Mouse (Mus musculus) neural tube, embryonic 15.5 days (tissue): Measurements from ENCODE around the gene Plekhm1. TPM values are rescaled to one million over a fixed set of nuclear protein-coding genes. Genes with fewer than 3 reads are reported as not detected.

Experiments
- ATAC-seq: fragments of 200-750 bp; cut with Nextera tagmentation; 2 replicates; pipeline ENCODE4 v1.8.0; 2017; ENCODE audit warnings: mild to moderate bottlenecking, moderate TSS enrichment, moderate library complexity; ENCODE audit not compliant: low FRiP score
- H3K27ac ChIP-seq: fragments of 300-500 bp; sonication (generic); replicated peaks from 2 replicates; pipeline ENCODE4 v1.5.1; 2015; ENCODE audit warnings: mild to moderate bottlenecking, inconsistent platforms
- H3K27me3 ChIP-seq: fragments of 300-500 bp; sonication (generic); replicated peaks from 2 replicates; pipeline ENCODE4 v1.6.1; 2015; ENCODE audit warnings: inconsistent platforms
- H3K36me3 ChIP-seq: fragments of 300-500 bp; sonication (generic); 2 replicates; pipeline ENCODE4 v1.6.1; 2015; ENCODE audit warnings: inconsistent platforms
- H3K4me1 ChIP-seq: fragments of 300-500 bp; sonication (generic); 2 replicates; pipeline ENCODE4 v1.6.1; 2015; ENCODE audit warnings: inconsistent platforms
- H3K4me2 ChIP-seq: fragments of 300-500 bp; sonication (generic); 2 replicates; pipeline ENCODE4 v1.6.1; 2015; ENCODE audit warnings: inconsistent platforms, mild to moderate bottlenecking, moderate library complexity
- H3K4me3 ChIP-seq: fragments of 300-500 bp; sonication (generic); replicated peaks from 2 replicates; pipeline ENCODE4 v1.5.1; 2015; ENCODE audit warnings: mild to moderate bottlenecking, inconsistent platforms
- H3K9ac ChIP-seq: fragments of 300-500 bp; sonication (generic); replicated peaks from 2 replicates; pipeline ENCODE4 v1.6.1; 2015; ENCODE audit warnings: mild to moderate bottlenecking, inconsistent platforms
- H3K9me3 ChIP-seq: fragments of 300-500 bp; sonication (generic); replicated peaks from 2 replicates; pipeline ENCODE4 v1.6.1; 2016; ENCODE audit warnings: inconsistent platforms
- WGBS: fragments of 180-500 bp; shearing (Covaris S2); methylation state at CpG from one replicate; pipeline ENCODE4 v1.1.7; 2015; ENCODE audit warnings: mixed read lengths; 5-methylcytosine and 5-hydroxymethylcytosine counted together
- polyA plus RNA-seq: library from polyadenylated mRNA; unstranded; fragments of >200 nt; fragmentation: Nextera tagmentation; extraction: Ambion mirVana; gene quantifications from 2 replicates; pipeline ENCODE4 v1.2.1, GENCODE M21; 2015

Plekhm1 gene
- polyA plus RNA-seq, 1 experiment from 2014 or later: 8.9 TPM

GRCm38 (mm10) chr11:103359122-103359521 is 53.4 kb downstream of the Plekhm1 start:
- Histone ChIP-seq H3K9me3 (no peaks in the 10 kb centered on the region), H3K4me2 (peak overlapping the region; percentile 64), H3K27me3 (peaks cover 84% of the 10 kb centered on the region), H3K36me3 (no peaks in the 10 kb centered on the region), H3K4me3 (0 out of 2 replicates have a peak overlapping the region, but pooled peaks have one; percentile 13), H3K4me1 (peaks cover 57% of the 10 kb centered on the region), H3K27ac (no peak overlapping the region), H3K9ac (no peak overlapping the region)
- WGBS: under 1% methylated on average over 22 of the region's 22 CpGs
- peak; percentile 33; the same call in 1 of the 2 replicates for ATAC-seq

- no peaks in the 10 kb centered on the region for H3K9me3 ChIP-seq
- H3K4me2 ChIP-seq: no peak overlapping the region; the same call in 1 of the 2 replicates
- H3K9ac ChIP-seq: no peak overlapping the region
- H3K27ac ChIP-seq: no peak overlapping the region
- H3K4me3 ChIP-seq: no peak overlapping the region
- WGBS: 79% methylated on average over 4 of the region's 4 CpGs
- peaks cover 52% of the 10 kb centered on the region for H3K4me1 ChIP-seq
- no peak for ATAC-seq
- H3K27me3 ChIP-seq: peaks cover 76% of the 10 kb centered on the region
- H3K36me3 ChIP-seq: no peaks in the 10 kb centered on the region
Measured at GRCm38 (mm10) chr11:103358316-103358715, 54.2 kb downstream of the Plekhm1 start.

- no peak for ATAC-seq
- WGBS: 97% methylated on average over 10 of the region's 10 CpGs
- Histone ChIP-seq H3K4me2 (no peak overlapping the region), H3K27me3 (peaks cover 69% of the 10 kb centered on the region), H3K9me3 (no peaks in the 10 kb centered on the region), H3K36me3 (no peaks in the 10 kb centered on the region), H3K4me3 (no peak overlapping the region), H3K27ac (no peak overlapping the region), H3K4me1 (peaks cover 46% of the 10 kb centered on the region), H3K9ac (no peak overlapping the region)
Measured at GRCm38 (mm10) chr11:103357710-103358109, 54.8 kb downstream of the Plekhm1 start.

- 85% methylated on average over 16 of the region's 16 CpGs for WGBS
- peaks cover 40% of the 10 kb centered on the region for H3K4me1 ChIP-seq
- no peaks in the 10 kb centered on the region for H3K9me3 ChIP-seq
- no peak for ATAC-seq
- H3K4me3 ChIP-seq: no peak overlapping the region
- no peak overlapping the region for H3K27ac ChIP-seq
- peaks cover 63% of the 10 kb centered on the region for H3K27me3 ChIP-seq
- H3K36me3 ChIP-seq: no peaks in the 10 kb centered on the region
- H3K9ac ChIP-seq: no peak overlapping the region
- no peak overlapping the region for H3K4me2 ChIP-seq
Measured at GRCm38 (mm10) chr11:103356938-103357670, 55.4 kb downstream of the Plekhm1 start.

GRCm38 (mm10) chr11:103356032-103356571 is 56.4 kb downstream of the Plekhm1 start:
- no peak overlapping the region for H3K9ac ChIP-seq
- H3K27me3 ChIP-seq: peaks cover 53% of the 10 kb centered on the region
- 31% methylated on average over 11 of the region's 11 CpGs for WGBS

GRCm38 (mm10) chr11:103355251-103355650 is 57.2 kb downstream of the Plekhm1 start:
- ATAC-seq: no peak
- Histone ChIP-seq H3K4me1 (peaks cover 23% of the 10 kb centered on the region), H3K9me3 (no peaks in the 10 kb centered on the region), H3K9ac (no peak overlapping the region), H3K27me3 (peaks cover 45% of the 10 kb centered on the region), H3K36me3 (no peaks in the 10 kb centered on the region), H3K27ac (no peak overlapping the region), H3K4me3 (no peak overlapping the region), H3K4me2 (no peak overlapping the region; the same call in 1 of the 2 replicates)
- 31% methylated on average over 11 of the region's 11 CpGs for WGBS

More at GRCm38 (mm10) chr11:103356032-103356571, 56.4 kb downstream of the Plekhm1 start:
- Histone ChIP-seq H3K4me2 (no peak overlapping the region), H3K4me1 (peaks cover 31% of the 10 kb centered on the region), H3K9me3 (no peaks in the 10 kb centered on the region), H3K27ac (no peak overlapping the region), H3K36me3 (no peaks in the 10 kb centered on the region), H3K4me3 (no peak overlapping the region)
- no peak for ATAC-seq

GRCm38 (mm10) chr11:103354033-103354432 is 58.5 kb downstream of the Plekhm1 start:
- Histone ChIP-seq H3K4me3 (no peak overlapping the region), H3K4me1 (peaks cover 12% of the 10 kb centered on the region), H3K9ac (no peak overlapping the region), H3K27ac (no peak overlapping the region), H3K4me2 (no peak overlapping the region), H3K36me3 (no peaks in the 10 kb centered on the region), H3K27me3 (peaks cover 34% of the 10 kb centered on the region), H3K9me3 (no peaks in the 10 kb centered on the region)
- WGBS: 86% methylated on average over 3 of the region's 3 CpGs
- ATAC-seq: no peak

GRCm38 (mm10) chr11:103352239-103352814 is 60.2 kb downstream of the Plekhm1 start:
- Histone ChIP-seq H3K36me3 (no peaks in the 10 kb centered on the region), H3K27me3 (peaks cover 17% of the 10 kb centered on the region), H3K4me3 (no peak overlapping the region), H3K9ac (no peak overlapping the region), H3K4me1 (peaks cover 7% of the 10 kb centered on the region), H3K27ac (no peak overlapping the region), H3K4me2 (no peak overlapping the region), H3K9me3 (no peaks in the 10 kb centered on the region)
- WGBS: 85% methylated on average over 5 of the region's 5 CpGs
- ATAC-seq: no peak

GRCm38 (mm10) chr11:103350711-103351315 is 61.7 kb downstream of the Plekhm1 start:
- ATAC-seq: no peak
- Histone ChIP-seq H3K27ac (no peak overlapping the region), H3K9me3 (no peaks in the 10 kb centered on the region), H3K36me3 (no peaks in the 10 kb centered on the region), H3K4me2 (no peak overlapping the region), H3K27me3 (peaks cover 3% of the 10 kb centered on the region), H3K4me3 (no peak overlapping the region), H3K9ac (no peak overlapping the region), H3K4me1 (peaks cover 6% of the 10 kb centered on the region)
- WGBS: 91% methylated on average over 12 of the region's 12 CpGs

GRCm38 (mm10) chr11:103349699-103350098 is 62.8 kb downstream of the Plekhm1 start:
- WGBS: 79% methylated on average over 2 of the region's 2 CpGs
- Histone ChIP-seq H3K4me1 (0 out of 2 replicates have a peak, but pooled peaks cover 4% of the 10 kb centered on the region), H3K4me2 (no peak overlapping the region), H3K4me3 (no peak overlapping the region), H3K27me3 (no peaks in the 10 kb centered on the region), H3K27ac (no peak overlapping the region), H3K9ac (no peak overlapping the region), H3K9me3 (no peaks in the 10 kb centered on the region), H3K36me3 (no peaks in the 10 kb centered on the region)
- no peak for ATAC-seq

GRCm38 (mm10) chr11:103346657-103347056 is 65.8 kb downstream of the Plekhm1 start:
- no peak for ATAC-seq
- no peaks in the 10 kb centered on the region for H3K27me3 ChIP-seq
- H3K4me1 ChIP-seq: 0 out of 2 replicates have a peak, but pooled peaks cover 4% of the 10 kb centered on the region
- no peak overlapping the region for H3K27ac ChIP-seq
- H3K4me2 ChIP-seq: no peak overlapping the region
- no peaks in the 10 kb centered on the region for H3K9me3 ChIP-seq
- 66% methylated on average over 5 of the region's 5 CpGs for WGBS
- H3K9ac ChIP-seq: 0 out of 2 replicates have a peak overlapping the region, but pooled peaks have one; percentile 14
- H3K4me3 ChIP-seq: no peak overlapping the region
- no peaks in the 10 kb centered on the region for H3K36me3 ChIP-seq
